Mouse (Mus musculus) lung, postnatal 36 days (tissue): ENCODE data around the gene Ninj2.

ENCODE experiments used
- DNase-seq: peaks from one replicate; pipeline ENCODE4 v3.0.0; 2022; ENCODE audit warnings: mixed read lengths

Ninj2 gene

DNA sequence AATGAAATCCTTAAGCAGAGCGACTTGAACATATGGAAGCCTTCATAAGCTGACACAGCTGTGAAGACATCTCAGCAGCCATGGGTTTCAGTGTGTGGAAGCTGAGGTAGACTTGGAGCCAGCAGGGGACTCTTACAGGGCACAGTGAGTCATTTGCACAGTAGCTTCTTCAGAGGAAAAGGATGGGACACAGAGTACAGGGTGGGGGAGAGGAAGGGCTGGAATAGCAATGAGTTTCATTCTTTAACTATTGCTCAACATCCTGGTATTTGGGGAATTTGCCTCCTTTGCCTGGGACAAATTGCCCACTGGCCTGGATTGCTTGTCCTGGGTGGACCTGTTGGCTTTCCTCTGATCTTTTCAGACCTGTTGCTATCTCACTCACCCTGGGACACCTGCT lies 52.3 kb downstream of the Ninj2 start:
- peak; percentile 74 for DNase-seq

DNA sequence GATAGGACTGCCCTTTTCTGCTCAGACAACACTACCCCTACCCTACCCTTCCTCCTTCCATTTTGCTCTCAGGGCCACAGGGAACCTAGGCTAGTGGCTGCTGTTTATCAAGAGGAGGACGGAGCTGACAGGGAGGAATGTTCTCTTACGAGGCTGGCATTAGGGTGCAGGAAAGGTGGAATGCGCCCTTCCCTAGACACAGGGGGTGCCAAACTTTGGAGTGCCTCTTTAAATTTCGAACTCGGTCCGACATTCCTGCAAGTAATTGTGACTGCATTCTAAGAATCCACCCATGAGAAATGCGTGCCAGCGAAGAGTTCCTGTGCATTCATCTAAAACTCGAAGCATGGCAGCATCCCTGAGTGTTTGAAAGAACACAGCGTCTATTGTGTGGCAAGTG lies 53.5 kb downstream of the Ninj2 start:
- peak; percentile 79 for DNase-seq

DNA sequence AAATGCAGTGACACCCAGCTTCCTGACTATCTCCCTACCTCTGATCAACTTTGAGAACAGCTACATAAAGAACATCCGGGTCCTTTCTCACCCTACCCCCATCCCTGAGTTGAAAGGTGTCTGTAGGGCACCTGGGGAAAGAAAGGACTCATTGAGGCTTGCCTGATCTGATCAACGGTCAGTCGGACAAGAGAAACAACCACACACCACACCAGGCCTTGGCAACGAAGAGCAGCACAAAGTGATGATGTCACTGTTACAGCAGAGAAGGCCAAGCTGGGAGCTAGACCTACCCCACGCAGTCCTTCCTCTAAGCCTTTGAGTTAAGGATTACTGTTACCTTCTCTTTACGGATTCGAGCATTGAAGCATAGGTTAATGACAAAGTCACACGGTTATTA lies 54.3 kb downstream of the Ninj2 start:
- DNase-seq: no peak

DNA sequence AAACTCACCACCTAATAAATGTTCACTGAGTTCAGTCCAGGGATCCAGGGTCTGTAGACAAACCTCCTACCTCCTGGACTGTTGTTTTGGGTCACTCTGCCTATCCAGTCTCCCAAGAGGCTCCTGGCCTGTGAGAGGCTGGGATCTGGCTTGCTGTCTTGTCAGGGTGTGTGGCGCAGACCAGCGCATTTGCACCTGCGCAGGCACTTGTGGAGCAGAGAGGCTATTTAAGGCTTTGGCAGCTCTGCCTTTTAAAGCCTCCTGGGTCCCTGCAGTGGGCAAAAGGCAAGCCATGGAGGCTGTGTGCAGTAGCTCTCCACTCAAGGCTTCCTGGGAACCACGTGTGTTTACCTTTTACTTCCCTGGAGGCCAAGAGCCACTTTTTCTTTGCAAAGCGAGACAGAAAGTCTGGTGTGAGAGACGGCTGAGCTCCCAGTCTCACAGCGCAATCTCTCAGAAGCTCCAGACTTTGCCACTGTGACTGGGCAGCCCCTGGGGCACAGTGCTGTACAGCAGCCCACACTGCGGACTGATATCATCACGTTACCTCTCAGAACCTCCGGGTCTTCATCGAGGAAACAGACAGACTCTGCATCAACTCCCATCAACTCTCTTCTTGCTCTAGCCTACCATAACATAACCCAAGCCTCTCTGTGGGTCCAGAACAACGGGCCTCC lies 55.7 kb downstream of the Ninj2 start:
- peak; percentile 74 for DNase-seq

DNA sequence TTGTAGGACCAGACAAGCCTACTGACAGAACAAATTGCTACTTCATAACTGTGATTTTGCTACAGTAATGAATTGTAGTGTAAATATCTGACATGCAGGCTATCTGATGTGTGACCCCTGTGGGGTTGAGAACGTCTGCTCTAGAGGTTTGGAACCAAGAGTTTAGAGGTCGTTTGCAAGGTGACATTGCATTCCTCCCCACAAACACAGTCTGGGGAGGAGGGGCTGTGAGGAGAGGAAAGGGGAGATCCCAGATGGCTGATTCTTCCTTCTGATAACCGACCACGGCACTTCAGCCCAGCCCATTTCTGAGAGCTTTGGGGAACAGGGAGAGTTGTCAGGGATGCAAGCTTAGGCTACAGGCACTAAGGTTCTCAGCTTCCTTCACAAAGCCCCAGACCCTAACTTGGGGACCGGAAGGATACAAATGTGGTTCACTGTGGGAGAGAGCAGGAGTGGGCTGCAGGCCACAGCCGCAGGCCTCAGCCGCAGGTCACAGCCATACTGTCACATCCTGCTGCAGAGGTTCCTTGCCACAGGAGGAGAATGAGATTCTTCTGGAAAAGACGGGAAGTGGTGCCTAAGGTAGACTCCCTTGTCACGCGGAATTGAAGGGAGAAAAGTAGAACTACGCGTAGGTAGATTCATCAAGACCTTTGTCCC lies 56.4 kb downstream of the Ninj2 start:
- DNase-seq: no peak

DNA sequence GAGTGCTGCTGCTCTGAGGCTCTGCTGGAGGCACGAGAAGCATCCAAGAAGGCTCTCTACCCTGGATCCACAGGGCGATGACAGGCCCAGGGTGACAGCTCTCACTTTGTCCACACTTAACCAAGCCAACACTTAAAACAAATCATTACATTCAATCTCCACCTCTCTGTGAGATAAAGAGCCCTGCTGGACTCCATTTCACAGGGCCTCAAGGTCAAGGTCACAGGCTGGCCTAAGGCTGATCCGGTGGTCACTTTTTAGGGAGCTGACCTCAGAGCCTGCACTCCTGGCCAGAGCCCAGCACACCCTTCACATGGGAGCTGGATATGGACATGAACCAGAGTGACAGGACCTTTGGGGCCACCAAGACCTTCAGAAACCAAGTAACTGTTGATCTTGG lies 57.1 kb downstream of the Ninj2 start:
- DNase-seq: no peak

DNA sequence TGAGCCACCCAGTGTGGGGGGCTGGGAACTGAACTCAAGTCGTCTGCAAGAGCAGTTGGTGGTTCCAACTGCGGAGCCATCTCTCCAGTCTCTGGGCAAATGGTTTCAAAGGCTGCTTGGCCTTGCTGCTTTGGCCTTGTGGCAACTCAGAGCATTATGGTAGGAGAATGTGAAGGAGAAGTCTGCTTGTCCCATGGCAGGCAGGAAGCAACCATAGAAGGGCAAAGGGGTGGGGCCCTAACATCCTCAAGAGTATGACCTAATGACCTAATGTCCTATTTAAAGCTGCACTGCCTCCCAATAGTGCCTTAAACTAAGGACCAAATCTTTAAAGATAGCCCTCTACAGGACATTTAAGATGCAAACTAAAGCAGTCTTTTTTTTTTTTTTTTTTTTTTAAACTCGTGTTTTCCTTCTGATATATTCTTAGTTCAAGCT lies 58.5 kb downstream of the Ninj2 start:
- peak; percentile 82 for DNase-seq

DNA sequence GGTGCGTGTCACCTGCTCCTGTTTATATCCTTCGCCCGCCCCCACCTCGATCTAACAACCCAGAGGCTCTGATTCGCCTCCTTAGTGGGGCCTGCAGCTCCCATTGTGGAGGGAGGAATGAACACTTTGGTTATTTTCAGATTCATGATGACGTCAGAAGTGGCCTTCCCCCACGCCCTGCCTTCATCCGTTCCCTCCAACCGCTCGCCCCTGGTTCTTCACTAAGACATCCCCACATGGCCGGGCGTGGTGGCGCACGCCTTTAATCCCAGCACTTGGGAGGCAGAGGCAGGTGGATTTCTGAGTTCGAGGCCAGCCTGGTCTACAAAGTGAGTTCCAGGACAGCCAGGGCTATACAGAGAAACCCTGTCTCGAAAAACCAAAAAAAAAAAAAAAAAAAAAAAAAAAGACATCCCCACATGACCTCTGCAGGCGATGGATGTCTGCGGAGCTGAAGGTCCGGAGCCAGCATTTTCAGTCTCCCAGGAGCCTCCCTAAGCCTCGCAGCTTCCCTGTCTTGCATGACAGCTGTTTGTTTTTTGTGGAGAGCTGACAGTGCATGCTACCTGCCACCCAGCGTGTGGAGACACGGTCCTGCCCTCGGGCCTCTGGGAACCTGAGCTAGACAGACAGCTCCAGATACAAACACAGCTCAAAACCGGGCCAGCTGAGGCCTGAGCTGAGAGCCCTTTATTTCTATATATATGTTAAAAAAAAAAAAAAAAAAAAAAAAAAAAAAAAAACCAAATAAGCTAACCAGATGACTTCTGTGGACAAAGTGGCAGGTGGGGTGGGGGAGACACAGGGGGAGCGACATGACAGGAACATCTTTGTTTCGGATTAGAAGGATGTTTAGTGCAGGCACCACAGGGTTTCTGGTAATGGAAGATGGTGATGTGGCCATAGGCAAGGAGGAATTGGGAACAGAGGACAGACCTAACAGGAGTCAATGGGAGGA lies 59.9 kb downstream of the Ninj2 start:
- no peak for DNase-seq

DNA sequence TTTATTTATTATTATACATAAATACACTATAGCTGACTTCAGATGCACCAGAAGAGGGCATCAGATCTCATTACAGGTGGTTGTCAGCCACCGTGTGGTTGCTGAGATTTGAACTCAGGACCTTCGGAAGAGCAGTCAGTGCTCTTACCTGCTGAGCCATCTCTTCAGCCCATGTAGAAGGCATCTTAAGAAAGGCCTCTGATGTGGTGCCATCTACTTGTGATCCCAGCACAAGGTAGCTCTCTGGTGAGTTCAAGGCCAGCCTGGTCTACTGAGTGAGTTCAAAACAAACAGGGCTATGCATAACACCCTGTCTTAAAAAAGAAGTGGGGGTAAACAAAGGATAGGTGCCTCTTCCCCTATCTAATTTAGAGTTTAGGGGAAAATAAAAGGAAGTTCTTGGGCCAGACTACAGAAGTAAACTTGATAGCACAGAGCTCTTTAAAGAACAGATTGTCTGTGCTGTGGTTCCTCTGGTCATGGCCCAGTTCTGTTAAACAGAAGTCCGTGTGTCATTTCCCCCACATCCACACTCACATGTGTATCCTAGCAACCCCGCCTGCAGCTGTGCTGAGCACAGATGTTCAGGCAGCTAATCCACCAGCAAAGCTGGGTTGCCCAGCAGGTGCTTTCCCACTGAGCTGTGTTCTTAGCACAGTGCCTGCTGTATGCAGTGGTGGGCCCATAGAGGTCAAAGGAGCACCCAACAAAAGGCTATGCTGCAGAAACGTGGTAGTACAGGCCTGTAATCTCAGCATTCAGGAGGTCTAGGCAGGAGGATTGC lies 61.6 kb downstream of the Ninj2 start:
- no peak for DNase-seq

DNA sequence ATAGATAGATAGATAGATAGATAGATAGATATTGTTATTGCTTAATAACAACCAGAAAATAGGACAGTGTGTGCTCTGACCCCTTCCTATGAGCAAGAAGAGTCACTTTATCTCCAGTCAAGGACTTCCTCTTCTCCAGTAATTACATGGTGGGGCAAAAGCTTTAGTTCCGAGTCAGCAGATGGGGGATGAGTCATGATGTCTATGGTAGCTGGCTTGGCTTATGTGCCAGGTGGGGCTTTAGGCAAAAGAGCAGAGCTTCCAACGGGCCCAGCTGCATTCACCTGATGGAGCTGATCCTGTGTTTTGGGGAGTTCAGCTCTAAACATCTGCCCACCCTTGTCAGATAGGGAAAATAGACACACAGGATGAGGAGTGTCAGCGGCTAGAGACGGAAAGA lies 62.4 kb downstream of the Ninj2 start:
- DNase-seq: no peak

DNA sequence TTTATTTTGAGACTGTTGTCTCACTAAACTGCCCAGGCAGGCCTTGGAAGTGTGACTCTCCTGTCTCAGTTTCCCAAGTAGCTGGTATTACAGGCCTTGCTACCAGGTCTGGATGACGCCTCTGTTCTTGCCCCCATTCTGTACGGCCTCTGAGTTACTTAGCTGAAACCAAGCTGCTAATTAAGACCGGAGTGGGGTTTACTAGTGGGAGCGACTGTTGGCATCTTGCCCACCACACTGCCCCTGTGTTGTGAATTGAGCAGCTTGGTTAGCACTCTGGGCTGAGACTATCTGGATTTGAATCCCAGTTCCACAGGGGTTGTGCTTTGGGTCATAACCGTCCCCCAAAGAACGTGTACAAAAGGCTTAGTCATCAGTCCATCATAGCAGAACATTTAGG lies 64.3 kb downstream of the Ninj2 start:
- DNase-seq: no peak

DNA sequence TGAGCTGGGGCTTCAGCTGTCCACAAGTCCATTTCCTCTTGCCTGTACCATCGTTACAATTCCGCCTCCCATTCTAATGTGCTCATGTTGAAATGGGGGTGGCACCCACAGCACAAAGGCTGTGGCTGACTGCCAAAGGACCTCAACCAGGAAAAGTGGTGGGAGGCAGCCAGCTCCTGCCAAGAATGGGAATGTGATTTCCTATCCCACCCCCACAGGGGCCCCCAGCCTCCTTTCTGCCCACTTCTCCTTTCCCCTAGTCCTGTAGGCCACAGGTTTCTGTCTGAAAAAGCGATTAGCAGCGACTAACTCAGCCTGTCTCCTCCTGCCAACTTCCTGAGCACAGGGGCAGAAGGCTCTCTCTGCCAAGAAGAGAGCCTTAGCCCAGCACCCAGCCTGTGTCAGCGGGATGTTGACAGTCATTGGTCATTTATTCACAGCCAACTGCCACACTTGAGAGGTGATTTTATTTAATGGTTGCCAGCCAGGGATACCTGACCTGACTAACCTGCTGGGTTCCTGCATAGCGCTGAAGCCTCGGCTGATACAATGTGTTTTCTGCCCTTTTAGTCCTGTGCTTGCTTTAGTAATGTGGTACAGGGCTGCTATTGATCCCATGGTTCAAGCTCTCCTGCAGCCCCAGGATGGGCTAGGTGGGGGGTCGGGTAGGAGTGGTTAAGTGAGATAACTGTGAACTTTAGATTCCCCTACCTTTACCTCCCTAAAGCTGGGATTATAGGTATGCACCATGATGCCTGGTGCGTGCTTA lies 66.2 kb downstream of the Ninj2 start:
- peak; percentile 78 for DNase-seq

DNA sequence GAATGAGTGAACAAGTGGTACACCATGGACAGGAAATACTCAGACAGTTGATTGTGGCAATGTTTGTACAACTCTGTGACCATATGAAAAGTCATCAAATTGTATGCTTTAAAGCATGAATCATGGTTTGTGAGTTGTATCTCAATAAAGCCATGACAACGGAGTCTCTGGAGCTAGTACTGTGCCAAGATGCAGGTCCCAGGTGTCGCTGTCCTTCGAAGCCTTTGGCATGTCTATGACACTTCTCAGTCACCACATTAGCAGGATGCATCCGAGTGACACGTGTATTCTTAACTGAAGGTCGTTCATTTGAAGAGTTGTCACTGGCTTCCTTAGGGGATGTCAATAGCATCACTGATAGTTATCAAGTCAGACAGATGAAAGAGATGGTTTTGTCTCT lies 69.8 kb downstream of the Ninj2 start:
- no peak for DNase-seq

DNA sequence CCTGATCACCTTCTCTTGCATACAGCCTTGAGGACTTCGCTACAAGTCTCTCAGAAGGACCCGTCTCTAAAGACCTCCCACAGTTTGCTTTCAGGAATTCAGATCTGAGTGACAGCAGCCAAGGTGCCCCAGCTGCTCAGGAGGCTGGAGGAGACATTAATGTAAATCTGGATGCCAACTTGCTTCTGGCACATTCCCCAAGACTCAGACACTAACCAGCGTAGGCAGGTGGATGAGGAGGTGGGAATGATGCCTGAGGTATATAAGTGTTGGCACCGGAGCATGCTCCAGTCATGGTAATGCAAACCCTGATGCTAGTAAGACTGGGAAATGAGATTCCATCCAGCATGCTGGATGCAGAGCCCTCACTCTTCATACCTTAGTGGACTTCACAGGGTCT lies 71.6 kb downstream of the Ninj2 start:
- no peak for DNase-seq

DNA sequence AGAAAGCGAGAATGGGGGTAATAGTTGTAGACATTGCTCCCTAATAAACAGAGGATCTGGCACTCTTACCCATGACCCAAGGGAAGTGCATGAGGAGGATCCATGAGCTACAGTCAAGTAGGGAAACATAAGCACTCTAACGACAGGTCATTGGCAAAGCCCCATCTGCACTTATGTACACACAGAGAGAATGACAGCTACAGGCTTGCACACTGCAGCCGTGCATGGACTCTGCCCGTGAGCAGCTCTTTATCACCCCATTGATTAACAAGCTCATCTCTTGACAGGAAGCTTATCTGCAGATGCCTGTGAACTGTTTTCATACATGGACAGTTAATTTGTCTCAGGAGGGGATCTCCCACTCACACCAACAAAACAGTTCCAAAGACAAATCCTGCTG lies 74.4 kb downstream of the Ninj2 start:
- DNase-seq: no peak

DNA sequence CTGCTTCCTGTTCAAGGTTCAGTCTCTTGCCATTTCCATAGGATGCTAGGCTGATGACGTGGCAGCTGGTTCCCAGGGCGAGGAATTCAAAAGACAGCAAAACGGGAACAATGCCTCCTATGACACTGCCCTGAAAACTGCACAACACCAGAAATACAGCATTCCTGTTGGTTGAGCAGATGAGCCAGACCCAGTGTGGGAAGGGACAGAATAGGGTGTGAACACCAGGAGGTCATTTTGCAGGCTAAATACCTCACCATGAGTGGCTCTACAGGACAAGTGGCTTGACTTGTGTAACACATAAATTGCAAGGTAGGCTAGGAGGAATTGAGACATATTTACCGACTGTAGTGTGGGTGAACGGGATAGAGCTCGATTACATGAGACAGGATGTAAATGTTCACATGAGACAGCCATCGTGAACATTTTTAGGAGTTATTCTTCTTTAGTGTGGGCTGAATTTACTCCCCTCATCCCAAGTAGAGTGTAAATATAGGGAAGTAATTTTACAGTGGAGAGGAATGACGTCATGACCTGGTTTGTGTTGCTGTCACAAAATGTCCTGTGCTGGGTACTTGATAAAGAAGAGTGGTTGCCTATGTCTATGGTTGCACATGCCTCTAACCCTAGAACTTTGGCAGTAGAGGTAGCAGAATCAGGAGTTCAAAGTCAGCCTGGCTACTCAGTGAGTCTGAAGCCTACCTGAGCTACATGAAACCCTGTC lies 79.3 kb downstream of the Ninj2 start:
- peak; percentile 88 for DNase-seq

DNA sequence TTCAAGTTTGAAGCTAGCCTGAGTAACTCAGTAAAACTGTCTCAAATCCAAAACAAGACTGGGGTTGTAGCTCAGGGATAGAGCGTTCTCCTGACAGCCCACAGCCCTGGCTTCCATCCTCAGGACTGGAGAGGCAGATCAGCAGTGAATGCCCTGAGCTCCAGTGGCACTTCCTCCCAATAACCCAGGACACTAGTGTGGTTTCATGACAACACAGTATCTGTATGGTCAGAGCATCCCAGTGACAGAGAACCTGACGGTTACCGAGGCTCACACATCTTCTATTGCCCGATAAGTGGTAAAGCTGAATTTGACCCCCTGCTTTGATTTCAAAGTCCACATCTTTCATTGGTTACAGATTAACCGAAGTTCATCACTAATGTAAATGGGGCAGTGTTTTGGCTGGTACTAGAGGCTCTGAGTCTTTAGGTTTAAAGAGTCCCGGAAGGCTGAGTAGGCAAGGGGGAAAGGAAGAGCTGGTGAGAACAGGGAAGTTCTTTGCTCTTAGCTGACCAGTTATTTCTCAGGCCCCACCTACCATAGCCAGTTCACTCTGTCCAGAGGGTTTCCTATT lies 81.0 kb downstream of the Ninj2 start:
- no peak for DNase-seq

DNA sequence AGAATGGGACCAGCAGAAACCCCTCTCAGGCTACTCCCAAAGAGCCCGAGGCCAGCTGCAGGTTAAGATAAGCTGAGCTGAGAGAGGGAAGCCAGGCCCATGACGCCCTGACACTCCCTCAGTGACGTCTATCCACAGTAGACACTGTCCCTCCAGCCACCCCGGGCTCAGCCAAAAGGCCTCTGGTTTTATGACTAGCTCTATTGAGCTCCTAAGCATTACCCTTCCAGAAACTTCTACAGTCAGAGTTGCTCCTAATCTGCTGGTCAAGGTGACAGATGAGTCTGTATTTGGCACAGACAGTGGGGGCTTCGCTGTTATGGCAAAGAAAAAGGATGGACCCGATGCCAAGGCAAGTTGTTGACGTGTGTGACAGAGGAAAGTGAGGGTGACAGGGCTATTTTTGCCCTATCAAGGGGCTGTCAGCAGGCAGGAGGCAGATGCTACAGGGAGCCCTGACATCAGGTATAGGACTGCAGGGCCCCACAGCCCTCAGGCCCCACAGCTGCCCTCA lies 81.5 kb downstream of the Ninj2 start:
- DNase-seq: peak; percentile 46

DNA sequence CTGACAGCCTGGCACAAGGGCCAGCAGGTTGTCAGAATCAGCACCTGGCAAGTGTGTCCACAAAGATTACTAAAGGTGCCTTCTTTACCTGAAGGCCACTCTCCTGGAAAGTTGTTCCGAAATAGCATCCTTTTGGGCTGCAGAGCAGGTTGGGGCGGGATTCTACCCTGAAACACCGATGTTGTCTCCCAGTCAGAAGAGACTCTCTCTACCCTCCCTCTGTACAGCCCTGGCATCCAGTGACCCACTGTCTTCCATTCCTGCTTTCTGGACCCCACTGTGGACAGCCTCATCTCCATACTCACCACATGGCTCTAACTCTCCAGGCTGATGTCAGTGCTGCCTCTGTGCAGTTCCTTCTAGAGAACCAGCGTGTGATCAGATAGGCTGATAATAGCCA lies 82.5 kb downstream of the Ninj2 start:
- DNase-seq: no peak

DNA sequence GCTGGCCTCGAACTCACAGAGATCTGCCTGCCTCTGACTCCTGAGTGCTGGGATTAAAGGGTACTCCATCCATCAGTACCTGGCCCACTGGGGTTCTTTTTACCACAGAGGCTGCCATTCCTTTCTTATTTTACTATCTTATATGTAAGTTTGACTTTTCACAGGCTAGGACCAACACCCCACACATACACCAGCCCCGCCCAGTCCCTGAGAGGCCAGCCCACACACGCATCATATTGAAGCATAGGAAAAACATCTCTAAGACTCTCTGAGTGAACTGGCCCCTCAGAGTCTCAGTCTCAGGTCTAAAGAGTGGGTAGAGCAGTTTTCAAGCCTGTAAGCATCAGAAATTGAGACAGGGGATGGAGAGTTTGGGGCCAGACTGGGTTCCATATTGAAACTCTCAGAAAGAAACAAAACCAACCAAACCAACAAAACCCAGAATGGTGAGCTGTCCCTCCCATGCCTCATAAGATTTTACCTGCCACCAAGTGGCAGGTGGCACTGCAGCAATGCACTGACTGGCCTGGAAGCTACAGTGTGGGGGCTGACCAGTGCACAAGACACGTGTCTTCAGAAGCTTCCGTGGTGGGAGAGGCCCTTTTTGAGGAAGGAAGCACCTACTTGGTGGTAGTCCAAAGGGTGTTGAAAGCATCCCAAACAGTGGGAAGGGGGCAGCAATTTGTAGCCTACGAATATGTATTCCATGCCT lies 86.0 kb downstream of the Ninj2 start:
- no peak for DNase-seq
